Mouse (Mus musculus) myocyte (in vitro differentiated cells): ENCODE data around the gene Lnx2.

Experiments used
- E2F4 ChIP-seq: IDR thresholded peaks from one replicate; pipeline ENCODE4 v1.6.1; 2011; ENCODE audit warnings: mild to moderate bottlenecking, control low read depth, moderate library complexity; ENCODE audit not compliant: insufficient read depth
- MAX ChIP-seq: IDR thresholded peaks from one replicate; pipeline ENCODE4 v1.6.1; 2011; ENCODE audit warnings: low read depth, mild to moderate bottlenecking, control low read depth
- MYOD1 ChIP-seq, 3 experiments: IDR thresholded peaks; one replicate each; pipeline ENCODE4 v1.6.1; 2011; ENCODE audit warnings: control low read depth in 2 of 3, low read depth in 2 of 3, mild to moderate bottlenecking in 2 of 3, moderate library complexity in 1 of 3; ENCODE audit not compliant: insufficient read length in 2 of 3, control insufficient read depth in 1 of 3
- POLR2A ChIP-seq: IDR thresholded peaks from one replicate; pipeline ENCODE4 v1.6.1; 2011; ENCODE audit warnings: low read depth, mild to moderate bottlenecking, control low read depth, moderate library complexity; ENCODE audit not compliant: insufficient read length
- POLR2AphosphoS2 ChIP-seq: IDR thresholded peaks from one replicate; pipeline ENCODE4 v1.6.1; 2011; ENCODE audit warnings: low read depth, control low read depth; ENCODE audit not compliant: insufficient read length
- SRF ChIP-seq: IDR thresholded peaks from one replicate; pipeline ENCODE4 v1.6.1; 2011; ENCODE audit warnings: low read depth; ENCODE audit not compliant: control insufficient read depth, insufficient read length
- TCF12 ChIP-seq: IDR thresholded peaks from one replicate; pipeline ENCODE4 v1.6.1; 2011; ENCODE audit warnings: mild to moderate bottlenecking, control low read depth; ENCODE audit not compliant: poor library complexity, insufficient read depth, severe bottlenecking
- TCF3 ChIP-seq: IDR thresholded peaks from one replicate; pipeline ENCODE4 v1.6.1; 2011; ENCODE audit warnings: low read depth, control low read depth; ENCODE audit not compliant: insufficient read length
- USF1 ChIP-seq: IDR thresholded peaks from one replicate; pipeline ENCODE4 v1.6.1; 2011; ENCODE audit warnings: low read depth, mild to moderate bottlenecking, control low read depth, moderate library complexity

- TF ChIP-seq POLR2A = no peak
- TF ChIP-seq SRF = no peak
- no peak for TF ChIP-seq E2F4
- TF ChIP-seq USF1 = no peak
- no peak for TF ChIP-seq POLR2AphosphoS2
- no peak for TF ChIP-seq MAX
- TF ChIP-seq TCF12 = no peak
- TF ChIP-seq TCF3 = no peak
- TF ChIP-seq MYOD1 (IDR thresholded peaks at IDR 0.05; ENCODE audit: control insufficient read depth in 1 of 3, insufficient read length in 2 of 3, low read depth in 2 of 3) = no peak
Measured at GRCm38 (mm10) chr5:147017526-147017925, 58.9 kb downstream of the Lnx2 start.
